Mouse (Mus musculus) limb, embryonic 14.5 days (tissue): ENCODE measurements around the gene Spata20. TPM values are rescaled to one million over a fixed set of nuclear protein-coding genes. Genes with fewer than 3 reads are reported as not detected.

ENCODE experiments used
- ATAC-seq: fragments of 200-750 bp; cut with Nextera tagmentation; 2 replicates; pipeline ENCODE4 v1.8.0; 2017; ENCODE audit warnings: low read depth, moderate number of reproducible peaks, moderate TSS enrichment; ENCODE audit not compliant: low FRiP score
- DNase-seq: peaks from one replicate; pipeline ENCODE4 v3.0.0-alpha.2; 2015; ENCODE audit warnings: low spot score
- H3K27ac ChIP-seq: fragments of 300-500 bp; sonication (generic); replicated peaks from 2 replicates; pipeline ENCODE4 v1.5.1; 2014; ENCODE audit warnings: low read depth, mild to moderate bottlenecking, low read length, moderate library complexity, mixed read lengths
- H3K27me3 ChIP-seq: fragments of 300-500 bp; sonication (generic); 2 replicates; pipeline ENCODE4 v1.6.1; 2014; ENCODE audit warnings: low read length, mixed read lengths; ENCODE audit not compliant: control insufficient read depth, insufficient read depth
- H3K36me3 ChIP-seq: fragments of 300-500 bp; sonication (generic); 2 replicates; pipeline ENCODE4 v1.6.1; 2014; ENCODE audit warnings: mild to moderate bottlenecking, low read length, moderate library complexity, mixed read lengths; ENCODE audit not compliant: control insufficient read depth, insufficient read depth
- H3K4me1 ChIP-seq: fragments of 300-500 bp; sonication (generic); 2 replicates; pipeline ENCODE4 v1.6.1; 2014; ENCODE audit warnings: antibody characterized with exemption, low read length, mixed read lengths; ENCODE audit not compliant: control insufficient read depth, insufficient read depth
- H3K4me2 ChIP-seq: fragments of 300-500 bp; sonication (generic); replicated peaks from 2 replicates; pipeline ENCODE4 v1.6.1; 2014; ENCODE audit warnings: low read depth, mild to moderate bottlenecking, low read length, moderate library complexity; ENCODE audit not compliant: severe bottlenecking
- H3K4me3 ChIP-seq: fragments of 300-500 bp; sonication (generic); replicated peaks from 2 replicates; pipeline ENCODE4 v1.5.1; 2014; ENCODE audit warnings: low read length
- H3K9ac ChIP-seq: fragments of 300-500 bp; sonication (generic); 2 replicates; pipeline ENCODE4 v1.6.1; 2014; ENCODE audit warnings: mild to moderate bottlenecking, low read depth, low read length, moderate library complexity; ENCODE audit not compliant: severe bottlenecking
- H3K9me3 ChIP-seq: fragments of 300-500 bp; sonication (generic); 2 replicates; pipeline ENCODE4 v1.6.1; 2016; ENCODE audit warnings: low read length; ENCODE audit not compliant: control insufficient read depth
- POLR2A ChIP-seq: fragments of 200-500 bp; IDR thresholded peaks from 2 replicates; pipeline ENCODE4 v1.8.0; 2012; ENCODE audit warnings: inconsistent platforms, mild to moderate bottlenecking, moderate library complexity, borderline replicate concordance; ENCODE audit not compliant: insufficient read depth, insufficient read length; ENCODE audit errors: extremely low read depth
- WGBS: fragments of 180-500 bp; shearing (Covaris S2); extraction: QIAGEN DNeasy Blood & Tissue Kit; methylation state at CpG from one replicate; pipeline ENCODE4 v1.1.7; 2014; 5-methylcytosine and 5-hydroxymethylcytosine counted together
- polyA plus RNA-seq, 2 experiments: library from polyadenylated mRNA; depleted of rRNA in 1 of 2; stranded (reverse) in 1 of 2; unstranded in 1 of 2; fragments of >200 nt; fragmentation: Nextera tagmentation in 1 of 2; extraction: Ambion mirVana in 1 of 2; gene quantifications; 2 replicates each; pipeline versions ENCODE4 v1.2.1 to v1.2.3; 2012 to 2014

The Spata20 gene
- polyA plus RNA-seq, 2 experiments: 0.14 to 0.16 TPM

GRCm38 (mm10) chr11:94470391-94470790 lies 15.6 kb downstream of the Spata20 start:
- ATAC-seq (peak; percentile 3; the same call in 1 of the 2 replicates), DNase-seq (peak; percentile 78)
- Histone ChIP-seq H3K4me2 (peak overlapping the region; percentile 64), H3K27me3 (no peaks in the 10 kb centered on the region), H3K9me3 (no peaks in the 10 kb centered on the region), H3K27ac (peak overlapping the region; percentile 96), H3K4me3 (peak overlapping the region; percentile 96), H3K36me3 (peaks cover 13% of the 10 kb centered on the region; the same call in 1 of the 2 replicates), H3K9ac (peak overlapping the region; percentile 95), H3K4me1 (peaks cover 51% of the 10 kb centered on the region)
- TF ChIP-seq POLR2A: no peak; the same call in 1 of the 2 replicates
- 28% methylated on average over 7 of the region's 7 CpGs for WGBS

- Histone ChIP-seq H3K36me3 (peaks cover 16% of the 10 kb centered on the region; the same call in 1 of the 2 replicates), H3K9me3 (no peaks in the 10 kb centered on the region), H3K9ac (peak overlapping the region; percentile 18; the same call in 1 of the 2 replicates), H3K4me1 (peaks cover 52% of the 10 kb centered on the region), H3K4me3 (peak overlapping the region; percentile 96), H3K4me2 (peak overlapping the region; percentile 64), H3K27ac (peak overlapping the region; percentile 96), H3K27me3 (no peaks in the 10 kb centered on the region)
- DNase-seq: peak; percentile 91
- WGBS: 14% methylated on average over 8 of the region's 9 CpGs
- ATAC-seq: peak; percentile 1; the same call in 1 of the 2 replicates
- no peak for TF ChIP-seq POLR2A
These were observed 16.6 kb downstream of the Spata20 start for GRCm38 (mm10) chr11:94469136-94470064.

GRCm38 (mm10) chr11:94468582-94469064 lies 17.4 kb downstream of the Spata20 start:
- 0 out of 2 replicates have a peak overlapping the region, but pooled peaks have one; percentile 96 for H3K4me3 ChIP-seq
- 21% methylated on average over 4 of the region's 4 CpGs for whole genome bisulfite sequencing
- H3K9me3 ChIP-seq: no peaks in the 10 kb centered on the region
- no peak overlapping the region for H3K9ac ChIP-seq
- H3K27me3 ChIP-seq: no peaks in the 10 kb centered on the region
- peak; percentile 65 for DNase-seq
- H3K27ac ChIP-seq: peak overlapping the region; percentile 96
- peak overlapping the region; percentile 64 for H3K4me2 ChIP-seq
- H3K4me1 ChIP-seq: peaks cover 56% of the 10 kb centered on the region
- TF ChIP-seq POLR2A: no peak
- H3K36me3 ChIP-seq: peaks cover 20% of the 10 kb centered on the region
- peak; percentile 55; the same call in 1 of the 2 replicates for ATAC-seq

GRCm38 (mm10) chr11:94466333-94466855 lies 19.6 kb downstream of the Spata20 start:
- no peak overlapping the region for H3K4me2 ChIP-seq
- DNase-seq (no peak), ATAC-seq (no peak)
- H3K27ac ChIP-seq: no peak overlapping the region
- no peak overlapping the region for H3K9ac ChIP-seq
- WGBS: 84% methylated on average over 17 of the region's 17 CpGs
- peaks cover 39% of the 10 kb centered on the region for H3K36me3 ChIP-seq
- H3K27me3 ChIP-seq: no peaks in the 10 kb centered on the region
- H3K4me1 ChIP-seq: peaks cover 55% of the 10 kb centered on the region
- no peak for TF ChIP-seq POLR2A
- no peak overlapping the region for H3K4me3 ChIP-seq
- no peaks in the 10 kb centered on the region for H3K9me3 ChIP-seq

GRCm38 (mm10) chr11:94464170-94464569 lies 21.8 kb downstream of the Spata20 start:
- no peak overlapping the region for H3K4me2 ChIP-seq
- 12% methylated on average over 2 of the region's 2 CpGs for WGBS
- H3K4me1 ChIP-seq: peaks cover 35% of the 10 kb centered on the region
- no peak for TF ChIP-seq POLR2A
- no peaks in the 10 kb centered on the region for H3K27me3 ChIP-seq
- ATAC-seq: no peak
- H3K27ac ChIP-seq: no peak overlapping the region
- H3K4me3 ChIP-seq: no peak overlapping the region
- no peaks in the 10 kb centered on the region for H3K9me3 ChIP-seq
- peaks cover 60% of the 10 kb centered on the region for H3K36me3 ChIP-seq
- DNase-seq: no peak
- H3K9ac ChIP-seq: no peak overlapping the region
